ENCODE assay signal across 9 mouse cellular contexts in genomic region chr13:83744110-83744752, GRCm38 (mm10).
DNase-seq lines count a peak whose midpoint lies in the region; ATAC-seq lines count a peak whose summit lies in the region.
"Had no signal": no experiment of that assay in that cellular context is flagged by ENCODE, and none has a peak within 500 bp of the region (broad histone marks: within the 10 kb centered on the region; RNA-seq: fewer than 3 reads in every experiment).

No protein-coding gene starts in this region.

- no peak for ATAC-seq in heart, embryonic 16.5 days (replicated peaks; ENCODE audit: extremely low read depth, insufficient read depth, low FRiP score)
- no peak for ATAC-seq in forebrain, embryonic 12.5 days (ENCODE audit: low FRiP score)
- no peak for ATAC-seq in midbrain, embryonic 12.5 days (ENCODE audit: low FRiP score, low read depth)
- no peak for ATAC-seq in megakaryocyte, adult 5-6 weeks (ENCODE audit: poor library complexity, severe bottlenecking)

- peaks cover 32% of the 10 kb centered on the region for H3K27me3 ChIP-seq in heart, embryonic 16.5 days (ENCODE audit: control insufficient read depth, insufficient read depth, low read length)
- H3K27me3 ChIP-seq in forebrain, embryonic 12.5 days = no peaks in the 10 kb centered on the region
- no peaks in the 10 kb centered on the region for H3K27me3 ChIP-seq in midbrain, embryonic 12.5 days
- H3K27me3 ChIP-seq: CH12.LX had no signal

- no peak overlapping the region for H3K27ac ChIP-seq in heart, embryonic 16.5 days (ENCODE audit: low read length)
- H3K27ac ChIP-seq in forebrain, embryonic 12.5 days = peak overlapping the region; percentile 98
- H3K27ac ChIP-seq in midbrain, embryonic 12.5 days (replicated peaks) = peak overlapping the region; percentile 96

- H3K4me3 ChIP-seq in heart, embryonic 16.5 days (ENCODE audit: low read length) = peak overlapping the region; percentile 57; the same call in 1 of the 2 replicates
- peak overlapping the region; percentile 38 for H3K4me3 ChIP-seq in forebrain, embryonic 12.5 days (replicated peaks)
- H3K4me3 ChIP-seq in midbrain, embryonic 12.5 days = peak overlapping the region; percentile 43

- H3K4me1 ChIP-seq in heart, embryonic 16.5 days (ENCODE audit: control insufficient read depth, insufficient read depth, low read length) = no peaks in the 10 kb centered on the region; the same call in 1 of the 2 replicates
- H3K4me1 ChIP-seq in forebrain, embryonic 12.5 days = peaks cover 27% of the 10 kb centered on the region
- H3K4me1 ChIP-seq in midbrain, embryonic 12.5 days = peaks cover 32% of the 10 kb centered on the region

- no peak for DNase-seq in heart, postnatal 36 days
- DNase-seq in Muller cell, postnatal 12 days (ENCODE audit: inconsistent ontology term) = peak; percentile 74
- DNase-seq in adrenal gland, postnatal 4 days (ENCODE audit: low spot score in 2 of 2) = no peak
- no peak for DNase-seq in right cerebral cortex, postnatal 10 days (ENCODE audit: low spot score in 2 of 2)

- no peaks in the 10 kb centered on the region for H3K36me3 ChIP-seq in heart, embryonic 16.5 days (ENCODE audit: control insufficient read depth, insufficient read depth)
- H3K36me3 ChIP-seq in forebrain, embryonic 12.5 days (replicated peaks) = peaks cover 8% of the 10 kb centered on the region
- peaks cover 7% of the 10 kb centered on the region for H3K36me3 ChIP-seq in midbrain, embryonic 12.5 days

- no peaks in the 10 kb centered on the region for H3K9me3 ChIP-seq in heart, embryonic 16.5 days (replicated peaks; ENCODE audit: control insufficient read depth, low read length)
- H3K9me3 ChIP-seq in forebrain, embryonic 12.5 days = no peaks in the 10 kb centered on the region
- H3K9me3 ChIP-seq in midbrain, embryonic 12.5 days = no peaks in the 10 kb centered on the region

- peak overlapping the region; percentile 79 for H3K4me2 ChIP-seq in heart, embryonic 16.5 days (ENCODE audit: low read depth, low read length)
- H3K4me2 ChIP-seq in forebrain, embryonic 12.5 days = peak overlapping the region; percentile 54
- H3K4me2 ChIP-seq in midbrain, embryonic 12.5 days (replicated peaks) = peak overlapping the region; percentile 63

- intact Hi-C loops in heart, postnatal 36 days (cut with DNase I) = no loop called here

- 53% methylated on average over 8 of the region's 8 CpGs for WGBS in heart, embryonic 16.5 days
- 27% methylated on average over 8 of the region's 8 CpGs for WGBS in forebrain, embryonic 12.5 days
- WGBS in midbrain, embryonic 12.5 days = 21% methylated on average over 8 of the region's 8 CpGs

- H3K9ac ChIP-seq in heart, embryonic 16.5 days (ENCODE audit: low read length) = no peak overlapping the region
- peak overlapping the region; percentile 59 for H3K9ac ChIP-seq in forebrain, embryonic 12.5 days
- H3K9ac ChIP-seq in midbrain, embryonic 12.5 days (replicated peaks) = peak overlapping the region; percentile 56
